Mouse (Mus musculus): ENCODE data around the gene Pepd.
"Not testable (repeated sequence)": the region's sequence is repeated elsewhere in the genome, so short reads cannot be mapped to it uniquely, and the experiment has no call there.

Gene Pepd

DNA sequence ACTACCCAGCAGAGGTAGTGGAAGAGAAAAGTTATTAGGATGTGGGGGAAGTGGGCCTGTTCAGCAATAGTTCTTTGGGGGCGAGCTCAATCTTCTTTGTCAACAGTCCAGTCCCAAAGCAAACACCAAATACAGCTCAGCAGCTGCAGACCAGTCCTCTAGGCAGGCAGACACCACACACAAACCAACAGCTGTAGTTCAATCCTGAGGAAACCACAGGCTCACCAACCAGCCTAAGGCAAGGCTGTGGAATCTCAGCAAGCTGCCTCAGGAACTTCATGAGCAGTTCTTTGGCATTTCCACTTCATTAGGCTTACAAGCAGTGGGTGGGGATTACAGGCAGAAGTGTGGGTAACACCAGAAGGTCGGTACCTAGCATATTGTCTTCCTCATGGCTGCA, 70.2 kb downstream of the Pepd start:
- DNase-seq (ENCODE audit: extremely low spot score, low read depth, low spot score) = not testable (repeated sequence)

- DNase-seq (ENCODE audit: extremely low spot score, low read depth, low spot score) = no peak
Measured at GRCm38 (mm10) chr7:34983702-34984475, 71.7 kb downstream of the Pepd start.

GRCm38 (mm10) chr7:34984526-34985133, 72.5 kb downstream of the Pepd start:
- DNase-seq (ENCODE audit: extremely low spot score, low read depth, low spot score) = no peak

GRCm38 (mm10) chr7:34985216-34985615, 73.0 kb downstream of the Pepd start:
- DNase-seq (ENCODE audit: extremely low spot score, low read depth, low spot score) = no peak

DNA sequence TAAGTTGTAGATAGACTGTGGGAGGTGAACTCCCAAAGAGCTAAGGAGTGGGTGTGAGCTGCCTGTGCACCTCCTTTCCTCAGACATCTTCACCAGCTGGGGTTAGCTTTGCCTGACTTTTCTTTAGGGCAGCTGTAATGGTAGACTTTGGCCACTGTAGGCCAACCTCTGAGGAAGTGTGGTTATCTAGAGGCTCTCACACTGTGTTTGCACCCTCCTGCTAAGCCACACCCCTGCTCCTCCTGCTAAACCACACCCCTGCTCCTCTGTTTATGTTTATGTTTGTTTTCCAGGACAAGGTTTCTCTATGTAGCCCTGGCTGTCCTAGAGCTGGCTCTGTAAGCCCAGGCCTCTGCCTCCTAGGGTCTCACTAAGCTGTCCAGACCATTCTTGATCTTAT, 73.5 kb downstream of the Pepd start:
- no peak for DNase-seq (ENCODE audit: extremely low spot score, low read depth, low spot score)

DNA sequence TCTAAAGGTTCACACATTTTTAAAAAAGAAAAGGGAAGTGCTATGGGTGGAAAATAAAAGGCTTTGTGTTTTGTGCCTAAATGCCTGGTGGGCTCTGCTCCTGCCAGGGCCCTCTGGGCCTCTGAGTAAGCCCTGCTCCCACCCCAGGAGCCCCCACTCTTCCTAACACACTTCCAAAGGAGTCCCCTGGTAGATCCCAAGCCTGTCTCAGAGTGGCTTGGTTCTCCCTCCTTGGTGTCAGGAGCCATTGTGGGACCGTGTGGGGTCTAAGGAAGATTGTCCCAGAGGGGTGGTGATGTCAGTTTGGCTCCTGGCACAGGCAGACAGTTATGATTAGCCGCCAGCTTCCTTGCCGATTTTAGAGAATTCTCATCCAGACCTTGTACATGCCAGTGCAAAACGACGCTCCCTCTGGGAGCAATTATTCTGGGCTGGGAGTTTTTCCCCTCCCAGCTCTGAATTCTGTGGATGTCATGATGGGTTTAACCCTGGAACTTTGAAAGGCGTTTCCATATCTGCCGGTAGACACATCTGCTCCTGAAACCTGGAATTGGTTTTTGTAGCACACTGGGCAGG, 74.5 kb downstream of the Pepd start:
- no peak for DNase-seq (ENCODE audit: extremely low spot score, low read depth, low spot score)

GRCm38 (mm10) chr7:34987258-34987657, 75.1 kb downstream of the Pepd start:
- no peak for DNase-seq (ENCODE audit: extremely low spot score, low read depth, low spot score)

DNA sequence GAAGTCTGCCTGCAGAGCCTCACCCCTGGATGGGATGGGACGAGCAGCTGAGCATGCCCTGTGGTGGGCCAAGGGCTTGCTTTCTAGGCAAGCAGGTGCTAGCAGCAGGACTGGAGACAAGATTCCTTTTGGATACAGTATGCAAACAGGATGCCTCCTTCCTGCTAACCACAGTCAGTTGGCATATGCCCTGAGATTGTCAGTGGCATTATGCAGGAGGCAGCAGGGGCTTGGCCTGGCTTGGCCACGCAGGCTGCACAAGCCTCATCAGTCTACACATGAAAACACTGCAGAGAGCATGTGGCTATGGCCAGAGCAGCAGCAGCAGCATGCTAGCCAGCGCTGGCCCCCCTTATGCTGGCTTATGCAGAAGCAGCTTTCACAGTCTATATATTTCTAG, 76.3 kb downstream of the Pepd start:
- no peak for DNase-seq (ENCODE audit: extremely low spot score, low read depth, low spot score)

GRCm38 (mm10) chr7:34991731-34992246, 79.6 kb downstream of the Pepd start:
- DNase-seq (ENCODE audit: extremely low spot score, low read depth, low spot score) = no peak

- DNase-seq (ENCODE audit: extremely low spot score, low read depth, low spot score) = no peak
Measured at GRCm38 (mm10) chr7:34992766-34993165, 80.6 kb downstream of the Pepd start.

DNA sequence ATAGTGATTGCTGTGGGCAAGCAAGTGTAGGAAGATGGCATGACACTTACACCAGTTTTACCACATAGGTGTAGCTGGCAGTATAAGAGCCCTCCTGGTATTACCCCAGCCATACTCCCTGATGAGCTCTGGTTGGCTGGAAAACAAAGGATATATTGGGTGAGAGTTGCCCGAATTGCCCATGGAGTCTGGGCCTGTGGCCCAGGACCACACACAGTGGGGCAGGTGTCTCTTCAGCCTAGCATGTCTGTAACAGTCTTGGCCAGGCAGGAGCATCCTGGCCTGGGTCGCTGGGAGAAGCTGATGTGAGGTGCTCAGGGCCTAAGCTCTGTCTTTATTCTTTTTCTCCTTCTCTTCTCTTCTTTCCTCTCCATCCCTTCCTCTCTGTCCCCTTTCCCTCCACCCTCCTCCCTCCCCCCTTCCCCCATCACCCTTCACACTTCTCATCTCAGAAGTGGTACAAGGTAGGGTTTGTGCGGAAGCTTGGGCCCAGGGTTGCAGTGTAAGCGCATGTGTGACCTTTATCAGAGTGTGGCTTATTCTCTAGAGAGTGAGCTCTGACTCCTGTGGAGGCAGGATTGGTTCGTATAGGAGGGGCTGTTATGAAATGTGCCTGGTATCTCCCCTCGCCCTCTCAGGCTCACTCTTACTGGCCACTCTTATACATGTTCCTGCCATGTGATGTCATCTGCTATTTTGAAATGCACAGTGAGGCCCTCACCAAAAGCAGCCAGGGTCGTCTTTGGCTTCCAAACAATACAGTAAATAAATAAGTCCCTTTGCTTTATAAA, 83.9 kb downstream of the Pepd start:
- no peak for DNase-seq (ENCODE audit: extremely low spot score, low read depth, low spot score)

- peak; percentile 8 for DNase-seq (ENCODE audit: extremely low spot score, low read depth, low spot score)
Measured at GRCm38 (mm10) chr7:35000839-35001238, 88.7 kb downstream of the Pepd start.

- no peak for DNase-seq (ENCODE audit: extremely low spot score, low read depth, low spot score)
Measured at GRCm38 (mm10) chr7:35003171-35003737, 91.1 kb downstream of the Pepd start.

DNA sequence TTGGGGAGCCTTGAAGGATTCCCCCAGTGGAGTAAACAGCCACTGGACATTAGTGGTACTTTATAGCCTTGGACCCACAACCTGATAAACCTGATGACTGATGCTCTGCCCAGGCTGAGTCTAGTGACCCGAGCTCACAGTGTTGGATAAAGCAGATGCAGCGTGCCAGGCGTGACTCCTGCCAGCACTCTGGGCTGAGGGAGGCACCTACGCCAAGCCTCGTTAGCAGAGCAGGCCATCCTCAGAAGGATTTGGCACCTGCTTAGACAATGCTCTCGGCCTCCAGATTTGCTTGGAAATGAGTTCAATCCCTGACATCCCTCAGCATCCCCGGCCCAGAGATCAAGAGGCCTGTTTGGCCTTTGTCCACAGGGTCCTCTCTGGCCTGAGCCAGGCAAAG, 94.5 kb downstream of the Pepd start:
- DNase-seq (ENCODE audit: extremely low spot score, low read depth, low spot score) = no peak

DNA sequence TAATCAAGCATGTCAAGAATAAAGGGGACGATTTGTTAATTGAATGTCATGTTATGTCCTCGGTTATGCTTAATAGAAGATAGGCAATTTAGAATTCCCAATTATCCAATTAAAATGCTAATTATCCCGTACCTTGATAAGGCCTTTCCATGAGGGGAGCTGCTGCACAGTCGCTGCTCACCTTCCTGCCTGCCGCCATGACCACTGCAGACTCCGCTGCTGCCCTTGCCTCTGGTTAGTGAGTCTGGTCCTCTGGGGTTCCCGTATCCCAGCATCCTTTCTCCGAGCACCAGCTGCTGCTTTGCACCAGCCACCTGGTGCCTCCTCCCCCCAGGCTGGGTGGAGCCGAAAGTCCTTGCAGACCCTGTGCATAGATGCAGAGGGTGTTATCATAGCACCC, 101.0 kb downstream of the Pepd start:
- no peak for DNase-seq (ENCODE audit: extremely low spot score, low read depth, low spot score)

GRCm38 (mm10) chr7:35015252-35015651, 103.1 kb downstream of the Pepd start:
- DNase-seq (ENCODE audit: extremely low spot score, low read depth, low spot score) = no peak

GRCm38 (mm10) chr7:35021365-35021764, 109.2 kb downstream of the Pepd start:
- DNase-seq (ENCODE audit: extremely low spot score, low read depth, low spot score) = no peak

DNA sequence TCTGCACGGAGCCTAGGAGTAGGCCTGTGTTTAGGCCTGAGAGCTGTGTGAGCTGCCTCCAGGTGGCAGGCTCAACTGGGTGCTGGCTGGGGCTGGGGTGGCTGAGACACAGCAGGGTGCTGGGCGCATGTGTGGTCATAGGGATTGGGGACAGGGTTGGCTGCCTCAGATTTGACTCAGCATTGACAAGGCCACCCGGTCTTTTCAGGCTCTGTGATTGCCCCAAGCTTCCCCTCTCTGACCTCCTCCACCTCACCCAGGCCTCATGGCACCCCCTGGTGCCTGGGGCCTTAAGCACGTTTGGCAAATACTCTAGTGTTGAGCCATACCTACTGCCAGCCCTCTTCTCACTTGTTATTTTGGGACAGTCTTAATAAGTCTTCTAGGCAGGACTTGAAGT, 111.1 kb downstream of the Pepd start:
- no peak for DNase-seq (ENCODE audit: extremely low spot score, low read depth, low spot score)

GRCm38 (mm10) chr7:35024426-35024825, 112.2 kb downstream of the Pepd start:
- DNase-seq (ENCODE audit: extremely low spot score, low read depth, low spot score) = no peak

- DNase-seq (ENCODE audit: extremely low spot score, low read depth, low spot score) = peak; percentile 31
Measured at GRCm38 (mm10) chr7:35025409-35026275, 113.5 kb downstream of the Pepd start.
